Mouse (Mus musculus): Measurements from ENCODE around the gene Syn2.

Gene Syn2

DNA sequence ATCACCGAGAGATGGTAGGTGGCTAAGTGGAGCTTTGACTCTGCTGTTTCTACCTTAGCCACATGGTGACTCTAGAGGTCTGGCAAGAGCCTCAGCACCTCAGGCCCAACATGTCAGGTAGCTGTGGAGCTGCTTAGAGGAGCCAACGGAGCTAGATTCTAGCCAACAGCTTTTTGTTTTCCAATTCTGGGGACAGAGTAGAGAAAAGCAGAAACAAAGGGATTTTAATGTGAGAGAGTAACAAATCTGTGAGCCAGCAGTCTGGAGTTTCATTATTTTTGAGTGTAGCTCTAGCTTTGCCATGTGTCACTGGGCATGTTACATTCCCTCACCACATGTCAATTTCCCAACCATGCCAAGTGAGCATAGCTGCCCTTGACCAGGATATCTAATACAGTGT lies 109.5 kb downstream of the Syn2 start:
- no peak for DNase-seq (ENCODE audit: low spot score in 2 of 2)

DNA sequence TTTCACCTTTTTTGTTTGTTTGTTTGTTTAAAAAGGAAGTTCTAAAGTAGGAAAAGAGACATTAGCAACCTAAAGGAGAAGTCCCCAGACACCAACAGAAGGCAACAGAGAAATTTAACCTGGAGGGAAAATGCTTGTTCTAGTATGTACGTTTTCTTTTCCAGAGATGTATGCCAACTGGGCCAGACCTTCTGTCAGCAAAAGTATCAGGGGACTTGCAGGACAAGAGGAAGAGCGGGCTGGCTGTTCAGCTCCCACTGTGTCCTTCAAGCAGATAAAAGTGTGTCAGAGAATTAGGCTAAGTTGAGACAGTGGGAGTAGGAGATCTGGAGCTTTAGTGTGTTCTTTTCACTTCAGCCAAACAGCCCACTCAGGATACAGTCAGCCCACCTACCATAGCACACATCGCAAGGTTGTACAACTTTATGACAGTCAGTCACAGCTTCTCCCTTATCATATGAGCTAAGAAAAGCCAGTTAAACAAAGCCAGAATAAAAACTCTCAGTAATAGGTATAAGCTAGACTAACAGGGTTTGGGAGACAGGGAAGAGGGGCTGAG lies 110.9 kb downstream of the Syn2 start:
- DNase-seq (ENCODE audit: low spot score in 2 of 2), result no peak

DNA sequence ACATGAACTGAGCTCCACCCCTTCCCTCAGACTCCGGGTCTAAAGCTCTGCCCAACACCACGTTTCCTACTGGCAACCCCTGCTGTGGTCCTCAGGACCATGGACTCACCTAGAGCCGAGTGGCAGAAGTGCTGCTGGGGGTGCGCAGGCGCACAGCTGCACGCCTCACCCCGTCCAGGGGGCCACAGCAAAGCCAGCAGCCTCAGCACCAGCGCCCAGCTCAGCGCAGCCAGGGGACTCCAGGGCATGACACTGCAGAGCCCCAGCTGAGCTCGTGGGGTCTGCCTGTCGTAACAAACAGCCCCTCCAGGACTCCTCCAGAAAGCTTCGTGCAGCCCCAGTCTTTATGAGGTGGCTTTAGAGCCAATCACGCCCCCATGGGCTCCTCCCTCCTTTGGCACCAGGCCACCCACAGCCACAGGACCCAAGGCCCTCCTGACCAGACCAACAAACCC lies 116.9 kb downstream of the Syn2 start:
- DNase-seq (ENCODE audit: low spot score in 2 of 2), result no peak

DNA sequence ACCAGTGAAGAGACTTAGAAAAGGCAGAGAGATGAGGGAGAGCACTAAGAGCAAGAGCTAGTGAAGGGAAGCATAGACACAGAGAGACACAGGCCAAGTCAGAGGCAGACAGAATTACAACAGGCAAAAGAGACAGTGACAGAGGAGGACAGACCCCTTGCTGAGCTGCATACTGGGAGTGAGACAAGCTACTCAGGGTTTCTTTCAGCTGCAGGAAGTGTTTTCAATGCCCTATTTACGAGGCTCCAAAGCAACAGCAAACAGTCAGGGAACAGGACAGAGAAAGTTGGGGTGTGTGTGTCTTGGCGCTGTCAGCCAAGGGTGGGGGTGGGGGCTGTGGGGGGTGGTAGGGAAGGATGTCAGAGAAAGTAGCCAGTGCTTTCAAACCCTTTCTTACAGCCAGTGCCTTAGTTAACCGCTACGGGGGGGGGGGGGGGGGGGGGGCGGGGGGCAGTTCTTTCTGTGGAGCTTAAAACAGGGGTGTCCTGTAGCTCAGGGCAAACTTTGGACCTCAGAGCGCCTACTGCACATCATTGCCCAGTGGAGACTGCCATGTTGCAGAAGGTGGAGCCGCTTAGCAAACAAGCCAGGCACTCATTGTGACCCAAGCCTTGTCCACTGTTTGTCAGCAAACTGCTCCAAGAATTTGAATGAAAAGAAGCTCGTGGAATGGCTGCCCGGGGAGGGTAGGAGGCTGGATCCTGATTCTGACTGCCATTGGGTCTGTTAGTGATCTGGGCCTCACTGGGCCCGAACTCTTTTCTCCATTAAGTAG lies 117.6 kb downstream of the Syn2 start, which contains the start of gene Timp4:
Timp4 (minus strand) TSS at position 107 of the 775 bp plus-strand sequence.
- no peak for DNase-seq (ENCODE audit: low spot score in 2 of 2)

DNA sequence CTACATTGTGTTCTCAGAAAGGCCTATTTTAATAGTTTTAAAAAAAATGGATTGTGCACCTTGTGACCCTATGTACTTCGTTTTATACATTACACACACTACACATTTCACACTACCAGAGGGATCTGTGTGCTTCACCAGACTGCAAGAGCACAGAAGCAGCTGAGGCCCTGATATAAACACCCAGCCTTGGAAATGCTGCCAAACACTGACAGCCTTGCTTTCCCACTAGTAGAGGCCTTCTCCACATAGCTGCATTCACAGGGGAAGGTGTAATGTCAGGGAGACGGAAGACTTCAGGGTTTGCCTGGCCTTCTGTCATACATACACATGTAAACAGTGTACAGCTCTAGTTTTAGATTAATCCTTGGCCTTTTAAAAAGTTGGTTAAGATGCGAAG lies 120.5 kb downstream of the Syn2 start:
- no peak for DNase-seq (ENCODE audit: low spot score in 2 of 2)

DNA sequence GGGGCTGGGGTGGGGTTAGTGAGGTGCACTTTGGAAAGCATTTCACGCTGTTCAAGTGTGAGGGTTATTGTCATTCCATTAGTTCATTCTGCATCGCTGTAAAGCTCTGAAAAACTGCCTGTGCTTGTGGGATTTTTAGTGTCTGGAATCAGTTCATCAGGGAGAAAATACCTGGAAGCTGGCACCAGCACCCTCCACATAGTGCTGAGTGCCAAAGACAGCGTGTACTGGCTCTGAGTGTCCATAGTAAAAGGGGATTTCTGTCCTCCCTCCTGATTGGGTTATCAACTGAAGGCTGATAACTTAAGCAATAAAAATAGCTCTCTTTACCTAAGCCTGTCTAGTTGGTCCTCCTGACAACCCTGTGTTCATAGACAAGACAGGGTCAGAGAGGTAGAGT lies 125.8 kb downstream of the Syn2 start:
- no peak for DNase-seq (ENCODE audit: low spot score in 2 of 2)

DNA sequence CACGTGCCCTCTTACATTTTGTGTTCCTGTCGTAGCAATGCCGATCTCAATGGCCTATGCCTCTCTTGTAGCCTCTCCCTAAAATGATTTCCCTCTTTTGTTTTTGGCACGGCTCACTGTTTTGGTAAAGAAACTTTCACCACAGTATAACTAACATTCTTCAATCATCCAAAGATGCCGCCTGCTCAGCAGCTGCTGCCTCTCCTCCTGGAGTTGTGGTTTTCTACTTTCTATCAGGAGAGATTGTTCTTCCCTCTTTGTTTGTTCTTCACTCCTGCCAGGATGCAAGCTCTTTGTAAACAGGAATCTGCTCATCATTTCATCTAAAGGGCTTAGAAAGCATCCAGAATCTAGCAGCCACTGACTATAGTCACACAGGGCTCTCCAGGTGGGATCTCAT lies 132.1 kb downstream of the Syn2 start:
- DNase-seq (ENCODE audit: low spot score in 2 of 2), result no peak

DNA sequence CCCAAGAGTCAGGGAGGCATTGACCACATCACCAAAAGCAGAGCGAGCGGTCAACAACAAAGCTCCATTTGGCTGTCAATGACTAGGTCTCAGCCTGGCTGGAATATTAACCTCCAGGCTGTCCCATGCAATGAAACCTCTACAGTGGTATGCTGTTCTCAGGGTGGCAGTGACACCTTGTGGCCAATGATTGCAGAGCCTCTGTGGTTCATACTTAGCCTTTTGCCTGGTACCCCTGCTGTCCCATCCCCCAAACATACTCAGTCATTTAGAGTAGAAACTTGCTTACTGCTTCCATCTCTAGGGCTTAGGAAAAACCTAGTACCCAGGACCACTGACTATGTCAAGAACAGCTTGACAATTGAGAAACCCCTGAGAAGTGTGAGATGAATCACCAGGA lies 133.2 kb downstream of the Syn2 start:
- peak; percentile 62 to 83 for DNase-seq (ENCODE audit: low spot score in 2 of 2)

DNA sequence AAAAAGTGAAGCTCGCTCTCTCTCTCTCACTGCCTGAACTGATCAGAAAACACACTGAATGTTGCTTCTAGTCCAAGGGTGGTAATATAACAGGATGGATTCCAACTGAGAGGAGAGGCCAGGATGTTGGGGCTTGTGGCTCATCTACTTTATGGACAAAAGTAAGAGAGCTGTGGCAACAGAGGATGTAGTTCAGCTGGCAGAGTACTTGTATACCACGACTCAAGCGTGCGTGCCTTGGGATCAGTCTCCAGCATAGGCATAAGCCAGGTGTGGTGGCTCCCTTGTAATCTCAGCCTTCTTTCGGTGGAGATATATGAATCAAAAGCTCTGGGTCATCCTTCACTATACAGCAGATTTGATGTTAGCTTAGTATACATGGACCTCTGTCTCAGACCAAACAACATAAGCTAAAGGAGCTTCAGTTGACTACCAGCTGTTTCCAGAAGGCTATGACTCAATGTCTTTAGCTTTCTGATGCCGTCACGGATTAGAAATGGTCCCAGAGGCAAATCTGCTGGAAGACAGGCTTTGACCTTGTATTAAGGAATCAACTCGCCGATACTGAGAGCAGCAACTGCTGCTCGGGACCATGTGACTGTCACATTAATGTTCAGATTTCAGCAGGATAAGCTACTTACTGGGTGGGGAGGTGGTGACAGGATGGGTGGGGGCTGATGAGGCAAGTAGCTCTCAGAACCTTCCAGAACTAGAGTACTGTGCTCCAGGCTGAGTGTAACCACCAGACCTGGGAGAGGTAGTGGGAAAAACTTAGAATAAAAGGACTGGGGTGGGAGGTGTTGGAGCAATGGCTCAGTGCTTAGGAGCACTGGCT lies 134.1 kb downstream of the Syn2 start:
- no peak for DNase-seq (ENCODE audit: low spot score in 2 of 2)

DNA sequence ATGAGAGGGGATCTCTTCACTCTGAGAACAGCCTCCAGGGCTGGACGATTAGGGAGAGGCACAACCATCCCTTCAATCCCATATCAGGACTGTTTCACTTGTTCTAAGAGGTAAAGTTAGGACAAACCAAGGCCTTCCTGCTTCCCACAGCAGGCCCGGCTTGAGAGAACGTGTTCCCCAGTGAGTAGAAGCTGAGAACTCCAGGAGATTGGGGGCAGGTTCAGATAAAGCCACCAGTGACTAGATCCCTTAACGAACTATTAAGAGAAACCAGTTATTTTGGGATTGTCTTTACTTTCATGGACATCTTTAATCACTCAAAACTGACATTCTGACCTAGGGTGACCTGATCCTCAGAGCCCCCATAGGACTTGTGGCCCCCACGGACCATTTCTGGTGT lies 134.9 kb downstream of the Syn2 start:
- DNase-seq (ENCODE audit: low spot score in 2 of 2), result no peak

DNA sequence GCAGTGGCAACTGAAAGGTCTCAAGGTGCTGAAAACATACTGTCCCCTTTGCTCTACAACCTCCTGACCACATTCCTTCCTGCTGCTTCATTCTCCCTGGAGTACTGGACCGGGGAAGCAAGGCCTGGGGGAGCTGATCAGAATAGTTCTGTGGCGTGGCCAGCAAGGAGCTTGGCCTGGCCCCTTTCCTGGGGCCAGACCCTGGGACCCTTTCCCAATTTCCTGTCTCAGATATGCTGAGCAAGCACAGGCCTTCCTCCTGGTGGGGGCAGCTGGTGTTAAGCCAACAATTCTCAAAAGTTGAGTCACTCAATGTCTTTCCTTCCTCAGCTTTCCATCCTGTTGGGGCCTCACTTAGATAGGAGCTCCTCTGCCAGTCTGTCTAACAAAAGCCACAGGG lies 135.4 kb downstream of the Syn2 start:
- no peak for DNase-seq (ENCODE audit: low spot score in 2 of 2)

DNA sequence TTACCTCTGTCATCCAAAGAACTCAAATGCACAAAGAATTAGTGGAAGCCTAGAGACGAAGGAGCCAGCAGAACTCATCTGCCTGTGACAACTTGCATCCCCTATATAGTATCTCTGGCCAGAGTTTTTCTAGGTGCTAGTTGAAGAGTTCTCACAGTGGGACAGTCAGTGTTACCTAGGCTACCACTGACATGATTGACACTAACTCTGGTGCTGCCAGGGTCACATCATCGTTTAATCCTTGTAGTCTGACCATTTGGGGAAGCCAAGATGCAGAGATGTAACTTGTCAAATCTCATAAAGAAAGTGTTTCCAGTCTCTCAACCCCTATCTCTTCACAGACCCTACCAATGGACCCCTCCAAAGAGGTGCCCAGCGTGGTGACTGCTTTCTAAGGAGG lies 136.6 kb downstream of the Syn2 start:
- no peak for DNase-seq (ENCODE audit: low spot score in 2 of 2)

DNA sequence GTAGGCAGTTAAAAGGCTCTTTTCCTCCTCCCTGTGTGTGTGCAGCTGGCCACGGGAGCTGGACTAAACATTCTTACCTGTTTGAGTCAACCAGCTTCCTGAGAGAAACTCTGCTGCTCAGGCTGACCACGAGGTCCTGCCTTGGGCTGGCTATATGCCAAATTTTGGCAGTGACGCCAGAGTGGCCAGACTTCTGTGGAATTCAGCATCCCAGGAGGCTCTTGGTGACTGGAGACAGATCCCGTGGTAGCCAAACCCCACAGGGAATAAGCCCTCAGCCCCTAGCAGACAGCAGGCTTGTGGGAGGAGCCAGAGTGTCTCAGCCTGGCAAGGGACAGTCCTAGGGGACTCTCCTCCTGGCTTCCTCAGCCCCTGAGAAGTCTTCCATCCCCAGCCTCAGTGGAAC lies 137.2 kb downstream of the Syn2 start:
- no peak for DNase-seq (ENCODE audit: low spot score in 2 of 2)

DNA sequence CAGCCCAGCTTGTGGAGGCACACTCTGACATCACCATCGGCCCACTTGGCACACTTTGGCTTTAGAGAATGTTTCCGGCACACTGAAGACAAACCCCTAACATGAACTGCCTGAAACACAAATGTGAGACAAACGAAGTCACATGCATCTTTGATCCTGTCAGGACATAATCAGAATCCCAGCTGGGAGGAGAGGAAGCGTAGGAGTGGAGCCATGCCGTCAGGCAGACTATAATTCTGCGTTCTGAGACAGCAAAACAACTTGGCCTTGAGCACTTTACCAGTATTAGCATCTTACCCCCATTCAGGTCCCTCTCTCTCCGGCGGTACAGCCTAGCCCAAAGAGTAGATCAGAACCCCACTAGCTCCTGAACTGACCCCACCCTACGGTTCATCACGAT lies 138.6 kb downstream of the Syn2 start:
- no peak for DNase-seq (ENCODE audit: low spot score in 2 of 2)

DNA sequence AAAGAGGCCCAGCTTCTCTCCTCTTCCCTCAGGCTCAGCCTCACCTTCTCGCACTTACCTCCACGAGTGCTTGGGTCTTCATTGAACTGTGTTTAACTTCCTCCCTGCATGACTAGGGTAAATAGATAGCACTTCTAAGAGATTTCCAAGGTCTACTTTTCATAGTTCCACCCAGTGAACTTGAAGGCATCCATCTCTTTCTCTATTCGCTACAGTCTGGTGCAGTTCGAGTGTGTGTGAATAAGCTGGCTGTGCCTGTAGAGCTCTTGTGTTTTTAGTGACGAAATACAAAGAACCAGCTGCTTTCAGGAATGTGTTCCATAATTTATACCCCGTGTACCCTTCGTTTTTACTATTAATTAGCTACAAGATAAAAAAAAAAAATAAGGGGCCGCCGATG lies 140.0 kb downstream of the Syn2 start:
- DNase-seq (ENCODE audit: low spot score in 2 of 2), result no peak

DNA sequence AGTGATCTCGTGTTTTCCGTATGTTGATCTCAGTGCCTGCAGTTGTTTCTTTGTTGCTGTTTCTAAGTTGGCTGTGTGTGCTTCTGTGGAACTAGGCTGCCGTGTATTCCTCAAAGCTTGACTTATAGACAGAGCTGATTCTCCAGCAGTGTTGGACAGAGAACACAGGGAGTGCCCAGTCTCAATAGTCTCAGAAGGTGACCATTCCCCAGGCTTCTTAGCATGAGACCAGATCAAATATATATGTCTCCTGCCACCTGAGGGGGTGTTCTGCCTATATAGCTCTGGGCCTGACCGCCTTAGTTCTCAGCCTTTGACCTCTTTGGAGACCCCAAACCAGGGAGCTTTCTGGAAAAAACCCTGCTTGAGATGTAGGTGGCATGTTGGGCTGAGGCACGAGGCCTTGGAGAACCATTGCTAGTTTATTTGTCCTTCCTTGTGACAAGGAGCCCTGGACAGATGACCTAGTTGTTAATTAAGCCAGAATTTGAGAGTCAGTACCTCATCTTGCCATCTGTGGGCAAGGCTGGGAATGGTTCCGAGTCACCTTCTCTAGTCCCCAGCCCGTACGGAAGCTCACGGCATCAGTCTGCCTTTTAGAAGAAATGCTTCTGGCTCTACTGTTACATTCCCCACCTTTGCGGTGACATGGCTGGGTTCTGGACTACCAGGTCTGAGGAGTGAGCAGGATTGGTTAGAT lies 140.6 kb downstream of the Syn2 start:
- DNase-seq (ENCODE audit: low spot score in 2 of 2), result no peak

DNA sequence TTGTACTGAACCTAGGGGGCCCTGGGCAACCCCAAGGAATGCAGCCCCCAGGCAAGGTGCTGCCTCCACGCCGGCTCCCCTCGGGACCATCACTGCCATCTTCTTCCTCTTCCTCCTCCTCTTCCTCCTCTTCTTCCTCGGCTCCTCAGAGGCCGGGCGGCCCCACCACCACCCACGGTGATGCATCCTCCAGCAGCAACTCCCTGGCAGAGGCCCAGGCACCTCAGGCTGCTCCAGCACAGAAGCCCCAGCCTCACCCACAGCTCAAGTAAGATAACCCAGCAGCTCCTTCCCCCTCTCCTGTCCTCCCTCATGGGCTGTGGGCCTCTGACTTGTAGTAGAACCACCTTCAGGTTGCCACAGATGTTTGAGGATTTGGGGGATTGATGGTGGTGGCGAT lies 143.4 kb downstream of the Syn2 start:
- DNase-seq (ENCODE audit: low spot score in 2 of 2), result peak in 1 of 2 experiments; percentile 58

DNA sequence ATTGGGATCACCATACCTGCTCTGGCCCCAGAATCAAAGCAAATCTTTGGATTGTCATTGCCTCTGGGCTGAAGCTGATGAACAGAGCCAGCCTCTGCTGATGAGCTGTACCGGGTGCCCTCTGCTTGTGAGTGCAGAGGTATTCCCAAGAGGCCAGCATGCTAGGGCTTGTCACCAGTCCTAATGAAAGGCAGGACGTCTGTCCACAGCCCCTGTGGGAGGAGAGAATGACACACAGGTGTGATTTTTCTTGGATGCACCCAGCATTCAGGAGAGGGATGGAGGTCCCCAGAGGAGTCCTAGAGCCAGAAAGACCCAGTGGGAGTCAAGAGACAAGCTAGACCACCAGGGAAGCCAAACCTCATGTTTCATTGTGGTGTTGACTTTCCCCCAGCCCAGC lies 144.9 kb downstream of the Syn2 start:
- no peak for DNase-seq (ENCODE audit: low spot score in 2 of 2)

DNA sequence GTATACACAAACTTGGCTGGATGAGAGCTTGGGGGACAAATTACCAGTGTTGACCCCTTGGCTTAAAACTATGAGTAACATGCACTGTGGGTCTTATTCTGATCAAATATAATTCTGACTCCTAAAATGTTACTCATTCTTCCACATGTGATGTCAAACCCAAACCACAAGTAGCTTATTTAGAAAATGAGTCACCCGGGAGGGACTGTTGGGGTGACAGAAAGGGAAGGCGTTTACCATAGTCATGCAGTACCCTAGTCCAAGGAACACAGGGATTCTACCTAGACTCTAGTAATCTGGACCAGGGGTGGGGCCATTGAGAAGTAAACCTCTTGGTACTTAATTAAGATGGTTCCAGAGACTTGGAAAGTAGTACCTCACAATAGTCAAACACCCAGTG lies 149.5 kb downstream of the Syn2 start:
- DNase-seq (ENCODE audit: low spot score in 2 of 2), result no peak

DNA sequence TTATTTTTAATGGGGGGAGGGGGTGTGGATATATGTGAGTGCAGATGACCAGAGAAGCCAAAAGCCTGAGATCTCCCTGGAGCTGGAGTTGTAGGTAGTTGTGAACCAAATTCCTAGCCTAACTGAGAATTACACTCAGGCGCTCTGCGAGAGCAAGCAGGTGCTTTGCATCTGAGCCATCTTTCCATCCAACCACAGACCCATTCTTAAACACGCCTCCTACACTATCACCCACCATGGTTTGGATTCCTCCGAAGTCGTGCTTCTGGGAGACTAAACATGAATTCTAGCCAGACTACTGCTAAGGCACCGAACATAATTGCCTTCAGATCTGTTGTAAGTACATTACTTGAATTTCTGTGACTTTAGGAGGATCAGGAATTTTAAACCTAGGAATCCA lies 151.7 kb downstream of the Syn2 start:
- DNase-seq (ENCODE audit: low spot score in 2 of 2), result peak; percentile 45 to 75

DNA sequence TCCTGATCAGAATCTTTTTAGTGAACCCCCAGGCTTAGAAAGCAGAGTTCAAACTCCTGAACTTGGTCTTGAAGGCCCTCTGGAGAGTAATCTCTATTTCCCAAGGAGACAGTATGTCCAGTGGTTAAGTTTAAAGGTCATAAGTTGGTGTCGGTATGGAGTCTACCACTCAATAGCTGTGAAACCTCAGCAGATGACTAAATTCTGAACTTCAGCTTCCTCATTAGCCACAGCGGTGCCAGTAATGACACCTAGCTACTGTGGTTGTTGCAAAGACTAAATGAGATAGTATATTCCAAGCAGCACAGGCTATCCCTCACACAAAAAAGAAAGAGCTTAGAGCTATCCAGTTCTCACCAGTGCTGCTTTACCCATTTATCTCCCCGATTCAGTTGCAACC lies 153.5 kb downstream of the Syn2 start:
- no peak for DNase-seq (ENCODE audit: low spot score in 2 of 2)

DNA sequence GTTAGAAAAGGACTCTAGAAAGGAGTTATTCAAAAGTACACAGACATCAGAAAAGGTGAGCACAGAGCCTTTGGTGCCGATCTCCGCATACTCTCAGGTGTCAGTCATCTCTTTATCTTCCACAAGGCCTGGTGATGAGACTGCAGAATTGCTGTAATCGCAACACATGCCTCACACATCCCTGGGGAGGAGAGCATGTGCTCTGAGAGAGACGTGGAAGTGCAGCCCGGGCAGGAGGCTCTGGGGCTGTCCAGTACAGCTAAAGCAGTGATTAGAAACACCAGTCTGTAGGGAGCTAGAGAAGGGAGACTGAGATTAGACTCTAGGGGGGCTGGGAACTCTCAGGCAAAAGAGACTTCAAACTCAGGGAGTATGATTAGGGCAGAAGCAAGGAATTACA lies 155.9 kb downstream of the Syn2 start:
- no peak for DNase-seq (ENCODE audit: low spot score in 2 of 2)

Data from frontal cortex, postnatal 36 days (tissue).